Mouse (Mus musculus) hindbrain, embryonic 16.5 days (tissue): ENCODE measurements at regions not wholly inside any gene's neighbourhood (a gene's known extent, or its start where the extent isn't known, plus 50 kb on each side); places are given as distances from the start of the nearest gene placed in this dataset.
"Not testable (repeated sequence)": the region's sequence is repeated elsewhere in the genome, so short reads cannot be mapped to it uniquely, and the experiment has no call there.

Source experiments
- ATAC-seq: fragments of 200-750 bp; cut with Nextera tagmentation; 2 replicates; pipeline ENCODE4 v1.8.0; 2017; ENCODE audit warnings: moderate TSS enrichment, moderate library complexity
- H3K27ac ChIP-seq: fragments of 300-500 bp; sonication (generic); 2 replicates; pipeline ENCODE4 v1.5.1; 2014; ENCODE audit warnings: low read depth, mild to moderate bottlenecking, control low read depth, low read length, moderate library complexity
- H3K27me3 ChIP-seq: fragments of 300-500 bp; sonication (generic); replicated peaks from 2 replicates; pipeline ENCODE4 v1.6.1; 2014; ENCODE audit warnings: low read length; ENCODE audit not compliant: control insufficient read depth, insufficient read depth
- H3K36me3 ChIP-seq: fragments of 300-500 bp; sonication (generic); 2 replicates; pipeline ENCODE4 v1.6.1; 2014; ENCODE audit warnings: mild to moderate bottlenecking, low read length, moderate library complexity, mixed read lengths; ENCODE audit not compliant: control insufficient read depth, insufficient read depth
- H3K4me1 ChIP-seq: fragments of 300-500 bp; sonication (generic); 2 replicates; pipeline ENCODE4 v1.6.1; 2014; ENCODE audit warnings: low read depth, low read length; ENCODE audit not compliant: control insufficient read depth, insufficient read depth
- H3K4me2 ChIP-seq: fragments of 300-500 bp; sonication (generic); 2 replicates; pipeline ENCODE4 v1.6.1; 2014; ENCODE audit warnings: mild to moderate bottlenecking, low read length, control low read depth, moderate library complexity
- H3K4me3 ChIP-seq: fragments of 300-500 bp; sonication (generic); 2 replicates; pipeline ENCODE4 v1.5.1; 2014; ENCODE audit warnings: mild to moderate bottlenecking, low read length, control low read depth, moderate library complexity
- H3K9ac ChIP-seq: fragments of 300-500 bp; sonication (generic); 2 replicates; pipeline ENCODE4 v1.6.1; 2014; ENCODE audit warnings: low read depth, mild to moderate bottlenecking, control low read depth, low read length, moderate library complexity
- H3K9me3 ChIP-seq: fragments of 300-500 bp; sonication (generic); 2 replicates; pipeline ENCODE4 v1.6.1; 2014; ENCODE audit warnings: mild to moderate bottlenecking, low read length, moderate library complexity; ENCODE audit not compliant: control insufficient read depth
- WGBS: fragments of 180-500 bp; shearing (Covaris S2); extraction: QIAGEN DNeasy Blood & Tissue Kit; methylation state at CpG from one replicate; pipeline ENCODE4 v1.1.7; 2014; 5-methylcytosine and 5-hydroxymethylcytosine counted together

GRCm38 (mm10) chr14:46578051-46579000 is 182.0 kb upstream of the Cdkn3 start:
- Histone ChIP-seq H3K4me2 (no peak overlapping the region), H3K27me3 (no peaks in the 10 kb centered on the region), H3K9ac (no peak overlapping the region), H3K9me3 (no peaks in the 10 kb centered on the region), H3K4me3 (no peak overlapping the region), H3K4me1 (no peaks in the 10 kb centered on the region), H3K27ac (no peak overlapping the region), H3K36me3 (no peaks in the 10 kb centered on the region)
- ATAC-seq, result no peak
- 63% methylated on average over 13 of the region's 13 CpGs for WGBS

- no peaks in the 10 kb centered on the region for H3K36me3 ChIP-seq
- no peak for ATAC-seq
- 70% methylated on average over 4 of the region's 4 CpGs for WGBS
These were observed 184.5 kb upstream of the Cdkn3 start for GRCm38 (mm10) chr14:46575889-46576288.

GRCm38 (mm10) chr14:46575414-46575813 is 184.9 kb upstream of the Cdkn3 start:
- Histone ChIP-seq H3K36me3 (no peaks in the 10 kb centered on the region), H3K4me3 (no peak overlapping the region), H3K4me2 (no peak overlapping the region), H3K27ac (no peak overlapping the region), H3K9ac (no peak overlapping the region), H3K4me1 (no peaks in the 10 kb centered on the region), H3K9me3 (no peaks in the 10 kb centered on the region), H3K27me3 (no peaks in the 10 kb centered on the region)
- ATAC-seq, result no peak
- 77% methylated on average over 3 of the region's 3 CpGs for WGBS

More at GRCm38 (mm10) chr14:46575889-46576288, 184.5 kb upstream of the Cdkn3 start:
- Histone ChIP-seq H3K27me3 (no peaks in the 10 kb centered on the region), H3K4me2 (no peak overlapping the region), H3K9me3 (no peaks in the 10 kb centered on the region), H3K9ac (no peak overlapping the region), H3K4me1 (no peaks in the 10 kb centered on the region), H3K27ac (no peak overlapping the region), H3K4me3 (no peak overlapping the region)

- no peak for ATAC-seq
- no peaks in the 10 kb centered on the region for H3K9me3 ChIP-seq
- no peak overlapping the region for H3K27ac ChIP-seq
- 58% methylated on average over 6 of the region's 6 CpGs for WGBS
- H3K36me3 ChIP-seq, result no peaks in the 10 kb centered on the region
- H3K27me3 ChIP-seq, result no peaks in the 10 kb centered on the region
- H3K9ac ChIP-seq, result no peak overlapping the region
- H3K4me3 ChIP-seq, result no peak overlapping the region
- H3K4me1 ChIP-seq, result no peaks in the 10 kb centered on the region
- H3K4me2 ChIP-seq, result no peak overlapping the region
These were observed 182.9 kb upstream of the Bmp4 start for GRCm38 (mm10) chr14:46573401-46573800.

GRCm38 (mm10) chr14:46572972-46573371 is 182.5 kb upstream of the Bmp4 start:
- ATAC-seq, H3K27ac ChIP-seq, H3K9ac ChIP-seq, H3K4me1 ChIP-seq, H3K27me3 ChIP-seq, H3K9me3 ChIP-seq, H3K4me2 ChIP-seq, H3K4me3 ChIP-seq, H3K36me3 ChIP-seq: not testable (repeated sequence)
- WGBS, result 81% methylated on average over 2 of the region's 2 CpGs

GRCm38 (mm10) chr14:46571841-46572240 is 181.4 kb upstream of the Bmp4 start:
- Histone ChIP-seq H3K27ac (no peak overlapping the region), H3K4me2 (no peak overlapping the region), H3K9ac (no peak overlapping the region), H3K4me1 (no peaks in the 10 kb centered on the region), H3K27me3 (no peaks in the 10 kb centered on the region), H3K36me3 (no peaks in the 10 kb centered on the region), H3K9me3 (no peaks in the 10 kb centered on the region), H3K4me3 (no peak overlapping the region)
- WGBS, result 37% methylated on average over 1 of the region's 1 CpGs
- ATAC-seq, result 0 out of 2 replicates have a peak, but pooled peaks have one; percentile 60

GRCm38 (mm10) chr14:46569273-46569672 is 178.8 kb upstream of the Bmp4 start:
- 71% methylated on average over 8 of the region's 8 CpGs for WGBS
- H3K36me3 ChIP-seq, result no peaks in the 10 kb centered on the region
- ATAC-seq, result no peak
- H3K9ac ChIP-seq, result no peak overlapping the region
- no peaks in the 10 kb centered on the region for H3K27me3 ChIP-seq
- H3K27ac ChIP-seq, result no peak overlapping the region
- H3K4me1 ChIP-seq, result no peaks in the 10 kb centered on the region
- no peak overlapping the region for H3K4me3 ChIP-seq
- H3K9me3 ChIP-seq, result no peaks in the 10 kb centered on the region
- no peak overlapping the region for H3K4me2 ChIP-seq

- H3K9ac ChIP-seq, result no peak overlapping the region
- no peak; the same call in 1 of the 2 replicates for ATAC-seq
- 73% methylated on average over 3 of the region's 3 CpGs for WGBS
- no peaks in the 10 kb centered on the region for H3K27me3 ChIP-seq
- H3K36me3 ChIP-seq, result no peaks in the 10 kb centered on the region
- H3K9me3 ChIP-seq, result no peaks in the 10 kb centered on the region
- no peaks in the 10 kb centered on the region for H3K4me1 ChIP-seq
- no peak overlapping the region for H3K27ac ChIP-seq
- H3K4me3 ChIP-seq, result no peak overlapping the region
- no peak overlapping the region for H3K4me2 ChIP-seq
These were observed 176.9 kb upstream of the Bmp4 start for GRCm38 (mm10) chr14:46567411-46567780.

- ATAC-seq, result no peak
- Histone ChIP-seq H3K9me3 (no peaks in the 10 kb centered on the region), H3K4me2 (no peak overlapping the region), H3K27me3 (no peaks in the 10 kb centered on the region), H3K4me3 (no peak overlapping the region), H3K36me3 (no peaks in the 10 kb centered on the region), H3K9ac (no peak overlapping the region), H3K27ac (no peak overlapping the region), H3K4me1 (no peaks in the 10 kb centered on the region)
- WGBS, result 68% methylated on average over 9 of the region's 9 CpGs
These were observed 176.4 kb upstream of the Bmp4 start for GRCm38 (mm10) chr14:46566681-46567410.
